Mouse (Mus musculus) heart, embryonic 15.5 days (tissue): Measurements from ENCODE around the gene Gm17545. TPM values are rescaled to one million over a fixed set of nuclear protein-coding genes. Genes with fewer than 3 reads are reported as not detected.
"Not testable (repeated sequence)": the region's sequence is repeated elsewhere in the genome, so short reads cannot be mapped to it uniquely, and the experiment has no call there.

Experiments used
- ATAC-seq: fragments of 200-750 bp; cut with Nextera tagmentation; replicated peaks from 2 replicates; pipeline ENCODE4 v1.8.0; 2017; ENCODE audit warnings: low read depth, moderate TSS enrichment; ENCODE audit not compliant: insufficient number of reproducible peaks, insufficient read depth, low FRiP score
- H3K27ac ChIP-seq: fragments of 300-500 bp; sonication (generic); 2 replicates; pipeline ENCODE4 v1.5.1; 2015; ENCODE audit warnings: mild to moderate bottlenecking, inconsistent platforms
- H3K27me3 ChIP-seq: fragments of 300-500 bp; sonication (generic); 2 replicates; pipeline ENCODE4 v1.6.1; 2015; ENCODE audit warnings: inconsistent platforms
- H3K36me3 ChIP-seq: fragments of 300-500 bp; sonication (generic); 2 replicates; pipeline ENCODE4 v1.6.1; 2015; ENCODE audit warnings: mild to moderate bottlenecking, inconsistent platforms
- H3K4me1 ChIP-seq: fragments of 300-500 bp; sonication (generic); replicated peaks from 2 replicates; pipeline ENCODE4 v1.6.1; 2015; ENCODE audit warnings: inconsistent platforms
- H3K4me2 ChIP-seq: fragments of 300-500 bp; sonication (generic); 2 replicates; pipeline ENCODE4 v1.6.1; 2015; ENCODE audit warnings: inconsistent platforms, mild to moderate bottlenecking, moderate library complexity
- H3K4me3 ChIP-seq: fragments of 300-500 bp; sonication (generic); 2 replicates; pipeline ENCODE4 v1.5.1; 2015; ENCODE audit warnings: mild to moderate bottlenecking, inconsistent platforms
- H3K9ac ChIP-seq: fragments of 300-500 bp; sonication (generic); 2 replicates; pipeline ENCODE4 v1.6.1; 2015; ENCODE audit warnings: mild to moderate bottlenecking, inconsistent platforms
- H3K9me3 ChIP-seq: fragments of 300-500 bp; sonication (generic); replicated peaks from 2 replicates; pipeline ENCODE4 v1.6.1; 2016; ENCODE audit warnings: inconsistent platforms
- WGBS: fragments of 180-500 bp; shearing (Covaris S2); methylation state at CpG from one replicate; pipeline ENCODE4 v1.1.7; 2015; ENCODE audit warnings: mixed read lengths; 5-methylcytosine and 5-hydroxymethylcytosine counted together
- polyA plus RNA-seq: library from polyadenylated mRNA; unstranded; fragments of >200 nt; fragmentation: Nextera tagmentation; extraction: Ambion mirVana; gene quantifications from 2 replicates; pipeline ENCODE4 v1.2.1, GENCODE M21; 2015

The Gm17545 gene
- not detected in 2 replicates for polyA plus RNA-seq

DNA sequence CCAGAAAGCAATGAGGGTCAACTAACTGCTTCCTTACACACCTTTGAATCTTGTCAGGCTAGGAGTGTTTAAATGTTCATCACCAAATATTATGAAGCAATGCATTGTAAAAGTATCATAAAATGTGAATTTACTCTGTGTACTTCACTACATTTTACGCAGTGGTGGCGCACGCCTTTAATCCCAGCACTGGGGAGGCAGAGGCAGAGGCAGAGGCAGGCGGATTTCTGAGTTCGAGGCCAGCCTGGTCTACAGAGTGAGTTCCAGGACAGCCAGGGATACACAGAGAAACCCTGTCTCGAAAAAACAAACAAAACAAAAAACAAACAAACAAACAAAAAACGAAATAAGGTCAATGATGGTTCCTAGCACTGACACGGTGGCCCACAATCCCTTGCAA is at the start of gene Gm17545:
Gene Gm17545, plus strand, starts transcription at position 301 of the 400 bp plus-strand sequence.
- H3K9me3 ChIP-seq, H3K27ac ChIP-seq, H3K4me3 ChIP-seq, H3K4me2 ChIP-seq, H3K4me1 ChIP-seq, H3K27me3 ChIP-seq, H3K9ac ChIP-seq, ATAC-seq: not testable (repeated sequence)
- peaks cover 74% of the 10 kb centered on the region for H3K36me3 ChIP-seq
- 90% methylated on average over 8 of the region's 8 CpGs for WGBS

DNA sequence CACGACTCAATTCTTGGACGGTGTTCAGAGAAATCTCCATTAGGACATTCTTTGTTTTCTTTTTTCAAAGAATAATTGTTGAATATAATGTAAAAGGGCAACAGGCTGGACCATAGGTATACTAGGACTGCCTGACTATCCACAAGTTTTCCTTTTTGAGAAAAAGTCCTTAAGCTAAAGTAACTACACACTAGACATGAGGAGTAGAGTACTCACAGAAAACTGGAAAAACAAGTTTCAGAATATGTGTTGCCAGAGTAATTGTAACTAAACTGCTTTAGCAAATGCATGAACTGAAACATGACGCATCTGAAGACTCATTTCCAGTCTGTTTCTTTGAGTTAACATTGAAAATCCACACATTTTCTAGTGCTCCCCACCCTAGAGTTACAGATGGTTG is 48.7 kb upstream of the Gm17545 start:
- no peaks in the 10 kb centered on the region for H3K36me3 ChIP-seq
- no peaks in the 10 kb centered on the region for H3K4me1 ChIP-seq
- H3K9ac ChIP-seq: no peak overlapping the region
- H3K27ac ChIP-seq: no peak overlapping the region
- no peaks in the 10 kb centered on the region for H3K27me3 ChIP-seq
- ATAC-seq: no peak
- 73% methylated on average over 3 of the region's 3 CpGs for WGBS
- no peak overlapping the region for H3K4me2 ChIP-seq
- no peaks in the 10 kb centered on the region for H3K9me3 ChIP-seq
- no peak overlapping the region for H3K4me3 ChIP-seq

- not testable (repeated sequence) for H3K9me3 ChIP-seq, H3K27ac ChIP-seq, H3K27me3 ChIP-seq, H3K36me3 ChIP-seq, H3K4me2 ChIP-seq, H3K9ac ChIP-seq, H3K4me1 ChIP-seq, H3K4me3 ChIP-seq, ATAC-seq
- 79% methylated on average over 4 of the region's 4 CpGs for WGBS
Observed at GRCm38 (mm10) chr9:22407633-22408032, 46.5 kb upstream of the Gm17545 start.

- not testable (repeated sequence) for H3K27ac ChIP-seq, H3K4me2 ChIP-seq, H3K36me3 ChIP-seq, H3K4me3 ChIP-seq, ATAC-seq, H3K27me3 ChIP-seq, H3K4me1 ChIP-seq, H3K9ac ChIP-seq, H3K9me3 ChIP-seq
- WGBS: 17% methylated on average over 4 of the region's 4 CpGs
Observed at GRCm38 (mm10) chr9:22408344-22408743, 45.7 kb upstream of the Gm17545 start.

DNA sequence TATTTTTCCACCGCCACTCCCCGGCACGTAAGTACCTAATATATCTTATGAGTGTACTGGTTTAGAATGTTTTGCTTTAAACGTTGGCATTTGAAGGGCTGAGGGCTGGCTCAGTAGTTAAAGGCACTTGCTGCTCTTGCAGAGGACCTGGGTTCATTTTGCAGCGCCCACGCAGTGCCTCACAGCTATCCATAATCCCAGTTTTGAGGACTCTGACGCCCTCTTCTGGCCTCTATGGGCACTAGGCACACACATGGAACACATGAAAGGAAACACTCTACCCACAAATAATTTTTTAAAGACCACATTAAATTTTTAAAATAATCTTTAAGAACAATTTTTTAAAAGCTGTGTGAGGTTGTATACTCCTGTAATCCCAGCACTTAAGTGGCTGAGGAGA is 44.6 kb upstream of the Gm17545 start:
- Histone ChIP-seq H3K4me3 (no peak overlapping the region), H3K9ac (no peak overlapping the region), H3K4me2 (no peak overlapping the region), H3K27ac (no peak overlapping the region), H3K9me3 (no peaks in the 10 kb centered on the region), H3K27me3 (no peaks in the 10 kb centered on the region), H3K36me3 (no peaks in the 10 kb centered on the region), H3K4me1 (peaks cover 2% of the 10 kb centered on the region; the same call in 1 of the 2 replicates)
- no peak for ATAC-seq
- 73% methylated on average over 7 of the region's 7 CpGs for WGBS

DNA sequence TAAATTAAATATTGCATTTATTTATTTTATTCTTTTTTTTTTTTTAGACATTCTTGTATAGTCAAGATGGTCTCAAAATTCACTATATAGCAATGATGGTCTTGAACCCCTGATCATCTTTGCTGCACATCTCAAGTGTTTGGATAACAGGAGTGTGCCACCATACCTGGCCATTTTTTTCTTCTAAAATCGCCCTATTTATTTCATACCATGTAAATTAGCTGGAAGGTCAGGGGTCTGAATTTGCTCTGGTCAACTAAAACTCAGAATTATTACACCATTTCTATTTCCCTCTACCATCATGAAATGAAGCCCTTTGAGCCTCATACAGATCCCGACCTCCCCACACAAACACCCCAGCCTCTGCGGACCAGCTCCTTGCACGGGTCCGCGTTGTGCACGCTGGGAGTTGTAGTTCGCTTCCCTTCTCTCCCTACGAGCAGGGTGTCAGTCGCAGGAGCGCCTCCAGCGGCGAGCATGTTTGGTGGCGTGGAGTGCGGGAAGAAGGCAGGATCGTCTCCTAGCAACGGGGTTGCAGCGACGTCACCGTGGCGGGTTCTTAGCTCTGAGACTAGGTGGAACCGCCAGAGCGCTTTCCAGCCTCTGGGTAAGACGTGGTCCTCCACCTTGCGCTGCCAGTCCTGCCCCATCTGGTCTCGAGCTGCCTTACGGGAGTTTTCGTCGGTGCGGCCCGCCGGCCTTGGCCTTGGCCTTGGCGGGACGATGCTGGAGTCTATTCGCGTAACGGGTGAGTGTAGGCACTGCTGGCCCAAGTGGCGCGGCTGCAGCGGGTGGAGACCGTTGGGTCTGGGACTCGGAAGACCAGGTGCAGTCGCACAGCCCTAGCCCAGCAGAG is 42.9 kb upstream of the Gm17545 start, which contains the start of gene 9530077C05Rik:
Gene 9530077C05Rik, plus strand, starts transcription at position 512 of the 856 bp plus-strand sequence.
- Histone ChIP-seq H3K9ac (peak within 1 kb of the TSS; percentile 53), H3K9me3 (no peaks in the 10 kb centered on the region), H3K36me3 (no peaks in the 10 kb centered on the region), H3K4me1 (peaks cover 2% of the 10 kb centered on the region; the same call in 1 of the 2 replicates), H3K27me3 (no peaks in the 10 kb centered on the region), H3K4me2 (peak within 1 kb of the TSS; percentile 85), H3K4me3 (peak within 1 kb of the TSS; percentile 57), H3K27ac (no peak within 1 kb of the TSS)
- under 1% methylated on average over 43 of the region's 43 CpGs for WGBS
- peak; percentile 96 for ATAC-seq

DNA sequence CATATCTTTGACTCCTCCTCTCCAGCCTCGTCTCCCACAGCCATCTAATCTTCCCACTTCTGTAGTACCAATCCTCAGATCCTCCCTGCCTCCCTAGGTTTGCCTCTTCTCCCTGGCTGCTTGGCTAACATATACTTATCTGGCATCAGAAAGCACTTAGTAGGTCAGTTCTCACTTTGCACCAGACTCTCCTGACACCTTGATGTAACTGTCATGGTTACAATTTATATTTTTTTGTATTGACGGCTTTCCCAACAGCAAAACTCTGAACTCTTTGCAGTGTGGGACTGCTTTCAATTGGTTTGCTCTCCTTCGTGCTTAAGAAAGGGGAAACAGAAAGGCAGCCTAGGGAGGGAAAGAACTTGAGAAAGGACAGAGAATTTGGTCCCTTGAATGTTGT is 37.9 kb upstream of the Gm17545 start:
- ATAC-seq: no peak
- H3K4me2 ChIP-seq: no peak overlapping the region
- H3K9me3 ChIP-seq: no peaks in the 10 kb centered on the region
- H3K4me1 ChIP-seq: peaks cover 2% of the 10 kb centered on the region; the same call in 1 of the 2 replicates
- no peak overlapping the region for H3K4me3 ChIP-seq
- H3K27me3 ChIP-seq: no peaks in the 10 kb centered on the region
- H3K27ac ChIP-seq: no peak overlapping the region
- H3K36me3 ChIP-seq: no peaks in the 10 kb centered on the region
- H3K9ac ChIP-seq: no peak overlapping the region
- WGBS: 71% methylated on average over 3 of the region's 3 CpGs

- Histone ChIP-seq H3K36me3 (no peaks in the 10 kb centered on the region), H3K4me3 (no peak overlapping the region), H3K4me2 (no peak overlapping the region), H3K27ac (no peak overlapping the region), H3K4me1 (peaks cover under 1% of the 10 kb centered on the region; the same call in 1 of the 2 replicates), H3K9me3 (no peaks in the 10 kb centered on the region), H3K27me3 (no peaks in the 10 kb centered on the region), H3K9ac (no peak overlapping the region)
- 36% methylated on average over 6 of the region's 6 CpGs for WGBS
- ATAC-seq: no peak
Observed at GRCm38 (mm10) chr9:22417547-22417946, 36.5 kb upstream of the Gm17545 start.

DNA sequence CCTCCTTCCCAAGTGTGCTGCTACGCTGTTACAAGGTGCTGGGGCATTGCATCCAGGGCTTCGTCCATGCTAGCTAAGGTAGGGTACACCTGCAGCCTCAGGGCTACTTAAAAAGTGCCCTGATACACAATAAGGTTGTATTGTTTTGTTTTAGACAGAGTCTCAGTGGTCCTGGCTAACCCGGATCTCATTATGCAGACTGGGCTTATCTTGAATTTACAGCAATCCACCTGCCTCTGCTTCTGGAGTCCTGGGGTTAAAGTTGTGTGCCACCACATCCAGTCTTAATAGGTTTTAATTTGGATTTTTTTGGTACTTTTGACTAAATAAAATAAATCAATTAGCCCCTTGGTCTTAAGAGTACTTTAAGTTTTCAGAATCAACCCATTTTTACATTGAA is 34.2 kb upstream of the Gm17545 start:
- Histone ChIP-seq H3K4me2 (no peak overlapping the region), H3K27me3 (no peaks in the 10 kb centered on the region), H3K4me3 (no peak overlapping the region), H3K36me3 (no peaks in the 10 kb centered on the region), H3K27ac (no peak overlapping the region), H3K9me3 (no peaks in the 10 kb centered on the region), H3K4me1 (peaks cover 18% of the 10 kb centered on the region), H3K9ac (no peak overlapping the region)
- ATAC-seq: no peak
- WGBS: 89% methylated on average over 3 of the region's 3 CpGs

- Histone ChIP-seq H3K9ac (no peak overlapping the region), H3K4me3 (no peak overlapping the region), H3K4me2 (no peak overlapping the region), H3K27ac (no peak overlapping the region), H3K36me3 (no peaks in the 10 kb centered on the region), H3K9me3 (no peaks in the 10 kb centered on the region), H3K27me3 (no peaks in the 10 kb centered on the region), H3K4me1 (peaks cover 18% of the 10 kb centered on the region)
- WGBS: 36% methylated on average over 7 of the region's 7 CpGs
- no peak for ATAC-seq
Observed at GRCm38 (mm10) chr9:22420491-22420890, 33.6 kb upstream of the Gm17545 start.

- H3K27me3 ChIP-seq: no peaks in the 10 kb centered on the region
- H3K9me3 ChIP-seq: no peaks in the 10 kb centered on the region
- H3K4me1 ChIP-seq: peaks cover 18% of the 10 kb centered on the region
- no peak overlapping the region for H3K9ac ChIP-seq
- no peak overlapping the region for H3K4me2 ChIP-seq
- no peak for ATAC-seq
- no peak overlapping the region for H3K27ac ChIP-seq
- H3K4me3 ChIP-seq: no peak overlapping the region
- 47% methylated on average over 1 of the region's 1 CpGs for WGBS
- H3K36me3 ChIP-seq: no peaks in the 10 kb centered on the region
Observed at GRCm38 (mm10) chr9:22422559-22422958, 31.5 kb upstream of the Gm17545 start.

GRCm38 (mm10) chr9:22423507-22423906 is 30.6 kb upstream of the Gm17545 start:
- Histone ChIP-seq H3K4me2 (no peak overlapping the region), H3K27me3 (no peaks in the 10 kb centered on the region), H3K36me3 (no peaks in the 10 kb centered on the region), H3K27ac (peak overlapping the region; percentile 51; the same call in 1 of the 2 replicates), H3K9ac (no peak overlapping the region), H3K4me1 (peaks cover 18% of the 10 kb centered on the region), H3K9me3 (no peaks in the 10 kb centered on the region), H3K4me3 (no peak overlapping the region)
- no peak for ATAC-seq
- 29% methylated on average over 1 of the region's 1 CpGs for WGBS
